Mouse (Mus musculus) left cerebral cortex, adult 18-20 months (tissue): Measurements from ENCODE around the gene Natd1. TPM values are rescaled to one million over a fixed set of nuclear protein-coding genes. Genes with fewer than 3 reads are reported as not detected.
"Not testable (repeated sequence)": the region's sequence is repeated elsewhere in the genome, so short reads cannot be mapped to it uniquely, and the experiment has no call there.

Experiments used
- DNase-seq, 2 experiments: peaks; one replicate each; pipeline ENCODE4 v3.0.0; 2021 to 2022; ENCODE audit warnings: low spot score in 2 of 2, mixed read lengths in 1 of 2
- total RNA-seq, 2 experiments: library from RNA; stranded (reverse); gene quantifications; 2 replicates each; pipeline ENCODE4 v1.2.3; 2021

Natd1 gene
- total RNA-seq, 2 experiments from 2014 or later = 11.4 to 12.3 TPM

DNA sequence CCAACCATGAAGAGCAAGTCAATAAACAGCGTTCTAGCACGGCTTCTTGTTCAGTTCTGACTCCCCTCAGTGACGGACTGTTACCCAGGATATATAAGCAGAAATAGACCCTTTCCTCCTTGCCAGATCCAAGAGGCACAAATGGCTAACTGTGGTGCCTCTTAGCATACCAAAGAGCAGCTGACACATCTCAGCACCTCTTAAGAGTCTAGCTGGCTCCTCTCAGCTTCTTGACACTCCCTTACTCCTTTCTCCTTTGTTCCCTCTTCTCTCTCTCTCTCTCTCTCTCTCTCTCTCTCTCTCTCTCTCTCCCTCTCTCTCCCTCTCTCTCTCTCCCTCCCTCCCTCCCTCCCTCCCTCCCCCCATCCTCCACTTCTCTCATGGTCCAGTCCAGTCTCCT, 23.8 kb downstream of the Natd1 start:
- DNase-seq = no peak

DNA sequence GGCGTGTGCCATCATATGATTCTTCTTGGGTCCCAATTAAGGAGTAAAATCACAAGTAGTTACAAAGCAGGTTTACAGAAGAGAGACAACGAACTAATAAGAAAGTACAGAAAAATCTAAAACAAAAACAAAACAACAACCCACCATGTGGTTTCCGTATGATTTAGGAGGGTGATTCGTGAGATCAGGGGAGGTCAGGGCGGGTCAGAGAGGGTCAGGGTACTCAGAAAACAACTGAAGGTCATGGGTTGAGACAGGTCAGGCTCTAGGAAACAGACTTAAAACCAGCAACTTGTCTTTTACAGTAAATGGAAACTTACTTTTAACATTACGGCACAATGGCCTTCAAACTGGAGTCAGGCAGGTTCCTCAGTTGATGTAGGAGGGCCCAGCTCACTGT, 24.3 kb downstream of the Natd1 start:
- DNase-seq = no peak

DNA sequence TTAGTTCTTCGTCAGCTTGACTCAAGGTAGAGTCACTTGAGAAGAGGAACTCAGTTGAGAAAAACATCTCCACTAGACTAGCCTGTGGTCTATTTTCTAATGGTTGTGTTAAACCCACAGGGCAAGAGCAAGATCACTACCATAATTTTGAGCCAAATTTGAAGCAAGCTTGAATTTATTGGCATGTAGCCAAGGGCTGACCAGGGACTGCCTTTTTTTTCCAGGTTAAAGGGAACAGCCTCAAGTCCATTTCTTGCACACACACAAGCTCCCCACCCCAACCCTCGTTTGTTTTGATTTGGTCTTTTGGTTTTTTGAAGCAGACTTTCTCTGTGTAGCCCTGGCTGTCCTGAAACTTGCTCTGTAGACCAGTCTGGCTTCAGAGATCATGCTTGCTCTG, 24.7 kb downstream of the Natd1 start:
- no peak for DNase-seq

DNA sequence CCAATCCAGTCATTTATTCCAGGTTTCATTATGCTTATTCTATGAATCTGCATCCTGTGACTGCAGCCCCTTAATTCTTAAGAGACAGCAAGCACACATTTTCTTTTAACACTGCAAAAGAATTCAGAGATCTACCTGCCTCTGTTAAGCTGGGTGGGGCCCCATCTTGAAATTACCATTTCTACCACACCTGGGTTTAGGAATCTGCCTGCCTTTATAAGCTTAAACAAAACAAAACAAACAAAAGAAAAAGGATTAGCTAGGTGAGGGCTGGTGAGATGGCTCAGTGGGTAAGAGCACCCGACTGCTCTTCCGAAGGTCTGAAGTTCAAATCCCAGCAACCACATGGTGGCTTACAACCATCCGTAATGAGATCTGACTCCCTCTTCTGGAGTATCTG, 27.6 kb downstream of the Natd1 start:
- not testable (repeated sequence) for DNase-seq

DNA sequence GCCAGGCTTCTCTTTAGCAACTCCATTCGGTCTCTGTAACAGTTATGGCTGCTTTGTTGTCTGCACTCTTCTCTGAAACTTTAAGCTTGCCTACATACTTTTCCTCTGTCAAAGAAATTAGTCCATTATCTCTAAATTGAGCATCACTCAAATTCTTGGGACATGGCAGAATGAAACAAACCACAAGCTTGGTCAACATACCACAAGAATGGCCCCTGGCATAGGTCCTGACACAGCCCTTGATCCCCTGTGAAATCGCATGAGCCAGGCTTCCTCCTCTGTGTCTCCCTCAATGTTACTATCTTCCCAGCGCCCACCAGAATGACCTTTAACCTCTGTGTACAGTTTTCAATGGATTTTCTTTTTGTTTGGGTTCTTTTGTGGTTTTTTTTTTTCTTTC, 32.2 kb downstream of the Natd1 start:
- DNase-seq = no peak

DNA sequence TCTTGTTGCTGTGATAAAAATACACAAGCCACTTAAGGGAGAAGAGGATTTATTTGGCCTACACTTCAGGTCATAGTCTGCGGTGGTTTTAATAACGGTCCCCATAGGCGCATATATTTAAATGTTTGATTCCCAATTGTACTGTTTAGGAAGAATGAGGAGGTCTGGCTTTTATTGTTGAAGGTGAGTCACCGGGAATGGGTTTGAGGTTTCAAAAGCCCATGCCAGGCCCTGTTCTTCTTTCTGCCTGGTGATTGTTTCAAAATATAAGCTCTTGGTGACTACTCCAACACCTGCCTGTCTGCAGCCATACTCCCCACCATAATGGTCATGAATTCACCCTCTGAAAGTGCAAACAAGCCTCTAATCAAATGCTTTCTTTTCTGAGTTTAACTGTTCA, 34.0 kb downstream of the Natd1 start:
- no peak for DNase-seq

DNA sequence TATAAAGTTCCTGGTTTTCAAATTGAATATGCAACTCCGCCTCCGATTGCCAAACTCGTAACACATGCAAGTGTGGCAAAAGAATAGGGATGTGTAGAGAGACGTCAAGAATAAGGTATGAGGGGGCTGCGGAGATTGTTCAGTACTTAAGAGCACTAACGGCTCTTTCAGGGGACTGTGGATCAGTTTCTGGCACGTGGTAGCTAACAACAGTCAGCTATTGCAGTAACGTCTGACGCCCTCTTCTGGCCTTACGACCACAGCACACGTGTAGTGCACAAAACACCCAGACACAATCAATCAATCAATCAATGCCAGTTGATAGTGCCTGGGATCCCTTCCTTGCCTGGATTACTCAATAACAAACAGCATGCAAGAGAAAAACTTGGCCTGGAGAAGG, 35.1 kb downstream of the Natd1 start:
- DNase-seq = peak; percentile 34 to 40

DNA sequence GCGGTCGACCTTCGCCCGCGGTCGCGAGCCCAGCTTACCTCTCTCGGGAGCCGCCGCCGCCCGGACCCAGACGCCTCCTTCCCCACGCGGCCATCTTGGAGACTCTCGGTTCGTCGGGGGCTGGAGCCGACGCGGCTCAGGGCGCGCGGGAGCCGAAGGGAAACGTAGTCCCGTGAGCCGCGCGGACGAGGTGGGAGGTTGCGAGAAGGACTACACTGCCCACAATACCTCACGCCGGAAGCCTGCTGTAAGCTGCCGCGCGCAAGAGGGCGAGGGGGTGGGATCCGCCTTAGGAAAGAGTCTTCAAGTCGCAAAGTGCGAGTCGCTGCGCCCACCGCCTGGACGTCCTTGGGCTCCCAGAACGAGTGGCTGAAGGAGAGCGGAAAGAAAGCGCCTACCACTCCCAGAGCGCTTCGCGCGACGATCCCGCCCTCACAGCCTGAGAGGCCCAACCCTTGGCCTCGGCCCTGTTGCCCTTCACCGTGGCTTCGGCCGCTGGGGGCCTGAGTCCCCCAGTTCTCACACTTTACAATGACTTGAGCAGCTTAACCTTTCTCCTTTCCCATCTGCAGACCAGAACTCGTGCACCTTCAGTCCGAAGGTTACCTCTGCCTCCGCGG, 35.8 kb downstream of the Natd1 start, which contains the start of gene Tmem11:
Tmem11 (minus strand) TSS at position 598 of the 620 bp plus-strand sequence.
- DNase-seq = peak; percentile 90 to 98

DNA sequence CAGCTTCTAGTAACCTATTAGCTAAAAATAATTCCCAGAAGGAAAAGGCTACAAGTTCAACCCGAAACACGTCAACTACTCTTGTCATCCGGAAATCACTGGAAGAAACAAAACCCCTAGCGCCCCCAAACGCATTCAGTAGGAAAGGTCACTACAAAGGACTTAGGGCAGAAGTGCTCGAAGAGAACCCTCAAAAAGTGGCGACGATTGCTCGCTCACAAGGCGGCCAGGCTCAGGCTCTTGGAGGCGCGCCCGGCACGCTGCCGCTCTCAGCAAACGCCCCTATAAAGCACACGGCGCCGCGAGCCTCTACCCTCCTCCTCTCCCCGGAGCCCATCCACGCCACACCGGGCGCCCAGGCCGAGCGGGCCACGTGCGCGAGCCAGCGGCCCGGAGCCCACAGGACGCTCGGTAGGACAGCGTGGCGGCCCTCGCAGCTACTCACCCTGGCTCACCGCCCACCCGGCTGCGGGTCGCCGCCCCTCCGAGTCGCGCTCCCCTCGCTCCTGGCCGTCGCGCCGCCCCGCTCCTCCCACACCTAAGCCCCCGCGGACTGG, 36.4 kb downstream of the Natd1 start:
- peak in 1 of 2 experiments; percentile 31 for DNase-seq

DNA sequence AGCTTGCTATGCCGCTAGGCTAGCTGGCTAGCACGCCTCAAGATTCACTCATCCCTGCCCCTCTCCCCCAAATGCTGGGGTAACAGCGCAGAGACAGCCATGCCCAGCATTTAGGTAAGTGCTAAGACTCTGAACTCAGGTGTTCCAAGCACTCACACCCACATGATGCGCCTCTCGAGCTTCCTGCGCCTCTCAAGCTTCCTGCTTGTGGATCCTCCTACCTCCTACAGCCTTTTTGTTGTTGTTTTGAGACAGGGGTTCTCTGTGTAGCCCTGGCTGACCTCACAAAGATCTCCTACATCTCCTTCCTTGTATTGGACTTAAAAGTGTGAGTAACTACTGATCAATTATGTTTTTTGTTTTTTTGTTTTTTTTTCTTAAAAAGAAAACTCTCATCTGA, 41.4 kb downstream of the Natd1 start:
- DNase-seq = no peak

DNA sequence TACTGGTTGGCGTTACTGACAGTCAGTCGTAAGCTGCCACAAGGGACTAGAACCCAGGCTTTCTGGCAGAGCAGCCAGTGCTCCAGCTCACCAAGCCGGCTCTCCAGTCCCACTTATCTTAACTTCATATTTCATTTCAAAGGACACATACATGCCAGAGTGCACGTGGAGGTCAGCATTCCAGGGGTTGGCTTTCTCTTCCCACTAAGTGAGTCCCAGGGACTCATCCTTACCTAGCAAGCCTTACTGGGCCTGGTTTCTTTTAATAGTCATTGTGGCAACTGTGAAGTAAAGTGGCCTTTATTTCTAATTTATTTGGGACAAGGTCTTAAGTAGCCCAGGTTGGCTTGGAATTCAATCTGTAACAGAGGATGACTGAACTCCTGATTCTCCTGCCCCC, 43.1 kb downstream of the Natd1 start:
- no peak for DNase-seq

DNA sequence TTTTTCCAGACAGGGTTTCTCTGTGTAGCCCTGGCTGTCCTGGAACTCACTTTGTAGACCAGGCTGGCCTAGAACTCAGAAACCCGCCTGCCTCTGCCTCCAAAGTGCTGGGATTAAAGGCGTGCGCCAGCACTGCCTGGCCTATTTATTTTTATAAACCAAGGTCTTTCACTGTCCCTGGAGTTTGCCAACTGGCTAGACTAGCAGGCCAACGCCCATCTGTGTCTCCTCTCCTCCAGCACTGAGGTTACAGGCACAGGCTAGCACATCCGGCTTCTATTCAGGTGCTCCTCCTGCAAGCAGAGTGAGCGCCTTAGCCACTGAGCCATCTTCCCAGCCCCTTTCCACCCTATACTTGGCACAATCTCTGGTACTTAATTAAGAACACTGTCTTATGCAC, 45.1 kb downstream of the Natd1 start:
- DNase-seq = not testable (repeated sequence)

DNA sequence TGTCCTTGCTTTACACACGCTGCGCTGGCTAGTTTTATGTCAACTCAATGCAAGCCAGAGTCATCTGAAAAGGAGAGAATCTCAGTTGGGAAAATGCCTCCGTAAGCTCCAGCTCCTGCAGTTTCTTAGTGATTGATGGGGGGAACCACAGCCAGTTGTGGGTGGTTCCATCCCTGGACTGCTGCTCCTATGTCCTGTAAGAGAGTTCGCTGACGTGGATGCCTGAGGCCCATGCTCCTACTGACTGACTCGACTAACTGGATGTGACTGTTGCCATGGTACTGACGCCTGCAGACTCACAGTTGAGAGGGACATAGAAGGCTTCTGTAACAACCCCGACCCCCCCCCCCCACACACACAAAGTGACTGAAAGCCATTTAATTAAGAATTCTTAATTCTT, 46.6 kb downstream of the Natd1 start:
- DNase-seq = no peak

DNA sequence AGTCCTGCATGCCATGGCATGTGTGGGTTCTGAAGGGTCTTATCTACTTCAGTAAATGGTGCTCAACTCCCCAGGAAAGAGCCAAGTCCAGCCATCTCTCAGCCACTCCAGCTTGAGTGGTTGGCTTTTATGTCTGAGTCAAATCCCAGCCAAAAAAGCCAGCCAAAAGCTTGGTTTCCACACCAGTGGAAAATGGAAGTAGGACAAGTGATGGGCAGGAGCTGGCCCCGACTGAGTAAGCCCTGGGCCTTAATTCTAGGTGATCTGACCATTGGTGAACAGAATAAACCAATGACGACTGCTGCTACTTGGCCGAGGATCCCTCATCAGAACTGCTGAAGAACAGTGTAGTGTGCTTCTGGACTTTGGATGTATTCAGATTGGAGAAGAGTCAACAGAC, 47.1 kb downstream of the Natd1 start:
- no peak for DNase-seq

DNA sequence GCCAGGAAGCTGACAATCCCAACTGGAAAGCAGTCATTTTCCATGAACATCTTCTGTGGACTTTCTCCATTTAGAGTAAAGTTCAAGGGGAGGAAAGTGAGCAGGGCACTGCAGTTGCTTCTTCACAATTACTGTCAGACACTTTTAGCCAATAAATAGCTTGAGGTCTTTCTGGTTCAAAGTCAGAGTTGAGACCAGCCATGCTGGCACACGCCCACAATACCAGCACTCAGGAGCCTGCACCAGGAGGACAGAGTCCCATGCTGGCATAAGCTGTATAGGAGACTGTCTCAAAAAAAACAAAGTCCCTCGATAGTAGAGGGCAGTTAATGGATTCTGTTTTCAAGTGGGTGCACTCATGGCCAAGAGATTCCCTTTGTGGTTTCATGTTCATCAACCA, 48.5 kb downstream of the Natd1 start:
- no peak for DNase-seq

DNA sequence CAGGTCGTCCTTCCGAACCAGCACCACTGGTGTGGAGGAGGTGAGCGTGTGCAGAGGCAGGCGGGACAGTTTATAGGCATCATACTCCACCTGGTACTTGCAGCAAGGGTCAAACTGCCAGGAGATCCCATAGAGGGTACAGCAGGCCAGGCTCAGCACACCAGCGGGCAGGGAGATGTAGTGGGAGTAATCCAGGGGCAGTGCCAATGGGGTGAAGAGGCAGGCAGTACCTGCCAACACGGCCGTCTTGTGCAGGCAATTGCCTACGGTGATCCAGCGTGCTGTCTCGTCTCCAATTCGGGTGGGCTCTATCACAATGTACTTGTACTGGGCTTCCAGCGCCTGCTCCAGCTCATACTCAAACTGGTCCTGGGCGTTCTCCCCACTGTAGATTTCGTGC, 49.6 kb downstream of the Natd1 start:
- DNase-seq = no peak

DNA sequence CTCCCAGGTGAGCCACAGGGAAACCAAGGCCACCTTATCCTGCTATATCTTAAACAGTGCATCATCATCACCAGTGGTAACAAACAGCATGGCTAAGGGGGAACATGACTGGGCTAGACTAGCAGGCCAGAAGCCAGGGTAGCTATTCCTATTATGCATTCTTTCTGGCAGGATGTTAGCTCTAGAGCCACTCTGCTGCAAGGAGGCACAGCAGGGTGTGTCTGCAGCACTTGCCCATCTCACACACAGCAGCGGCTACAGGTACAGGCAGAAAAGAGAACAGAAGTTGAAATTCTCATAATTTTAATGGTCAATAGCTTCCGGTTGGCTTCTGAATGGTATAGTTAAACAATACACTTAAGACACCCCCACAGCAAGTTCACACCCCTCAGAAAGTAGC, 50.4 kb downstream of the Natd1 start:
- no peak for DNase-seq

DNA sequence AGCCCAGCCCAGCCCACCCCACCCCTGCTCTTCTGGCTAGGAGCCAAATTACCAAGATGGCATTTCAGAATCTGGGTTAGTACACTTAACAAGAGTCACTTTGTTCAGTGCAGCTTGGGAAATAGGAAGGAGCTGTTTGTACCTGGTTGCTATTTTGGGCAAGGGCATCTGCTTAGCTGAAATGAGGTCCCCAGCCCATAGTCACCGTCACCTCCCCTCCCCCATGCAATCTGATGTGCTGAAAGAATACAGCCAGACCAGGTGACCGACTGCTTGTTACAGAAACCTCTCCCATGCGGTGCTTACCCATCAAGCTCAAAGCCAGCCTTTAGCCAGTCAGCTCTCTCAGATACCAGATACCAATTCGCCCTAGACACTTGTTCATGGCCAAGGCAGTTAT, 51.4 kb downstream of the Natd1 start:
- DNase-seq = no peak

DNA sequence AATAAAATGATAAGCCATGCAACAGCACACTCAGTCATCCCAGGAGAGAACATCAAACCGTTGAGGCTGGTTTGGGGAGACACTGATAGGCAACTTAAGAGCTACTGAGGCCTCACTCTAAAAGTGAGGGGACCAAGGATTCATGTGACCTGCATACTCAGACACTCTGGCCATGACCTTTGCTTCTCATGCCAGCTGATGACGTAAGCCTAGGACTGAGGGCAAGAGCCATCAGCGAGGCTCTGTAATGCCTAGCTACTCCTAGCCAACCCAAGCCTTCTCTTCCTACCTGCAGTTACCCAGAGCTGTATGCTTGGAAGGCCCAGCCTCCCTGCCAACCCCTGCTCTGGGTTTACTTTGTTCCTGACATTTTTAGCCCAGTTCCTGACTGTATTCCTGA, 52.6 kb downstream of the Natd1 start:
- no peak for DNase-seq

DNA sequence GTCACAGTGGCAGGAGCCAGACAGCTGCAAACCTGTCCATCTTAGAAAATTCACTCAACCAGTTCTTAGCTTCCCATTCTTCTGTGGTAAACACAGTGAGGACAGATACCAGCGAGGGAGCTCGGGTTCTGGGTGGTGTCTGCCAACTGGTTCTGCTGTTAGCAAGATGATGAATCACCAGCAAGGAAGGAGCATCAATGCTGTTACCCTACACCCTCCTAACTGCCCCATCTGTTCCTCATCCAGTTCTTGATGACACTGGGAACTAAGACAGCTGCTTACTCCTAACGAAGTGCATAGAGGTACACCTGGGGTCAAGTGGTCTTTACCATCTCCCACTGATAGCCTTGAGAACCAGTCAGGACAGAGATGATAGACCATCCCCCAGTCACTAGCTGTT, 58.0 kb downstream of the Natd1 start:
- DNase-seq = peak in 1 of 2 experiments; percentile 15
